Mouse (Mus musculus) ES-E14 (cell line): ENCODE data around the gene 2300002M23Rik.

Experiments used
- CHD2 ChIP-seq: IDR thresholded peaks from 2 replicates; pipeline ENCODE4 v1.6.1; 2014; ENCODE audit warnings: mild to moderate bottlenecking, low read depth, low read length, inconsistent platforms
- HCFC1 ChIP-seq: IDR thresholded peaks from 2 replicates; pipeline ENCODE4 v1.6.1; 2012; ENCODE audit warnings: low read length, inconsistent platforms, borderline replicate concordance; ENCODE audit not compliant: insufficient read depth
- MAFK ChIP-seq: IDR thresholded peaks from 2 replicates; pipeline ENCODE4 v1.6.1; 2014; ENCODE audit warnings: mild to moderate bottlenecking, low read depth, low read length, inconsistent platforms; ENCODE audit not compliant: insufficient read depth
- ZC3H11A ChIP-seq: IDR thresholded peaks from 2 replicates; pipeline ENCODE4 v1.6.1; 2012; ENCODE audit warnings: low read depth, mild to moderate bottlenecking, inconsistent platforms, low read length, borderline replicate concordance
- ZNF384 ChIP-seq: IDR thresholded peaks from 2 replicates; pipeline ENCODE4 v1.6.1; 2012; ENCODE audit warnings: low read depth, low read length, inconsistent platforms

GRCm38 (mm10) chr17:35597399-35597798 lies 30.1 kb downstream of the 2300002M23Rik start:
- TF ChIP-seq HCFC1 (no peak), ZC3H11A (no peak), CHD2 (no peak), ZNF384 (no peak), MAFK (no peak)
